Mouse (Mus musculus) frontal cortex, adult (tissue): ENCODE data around the gene Sgsm1.
"Not testable (repeated sequence)": the region's sequence is repeated elsewhere in the genome, so short reads cannot be mapped to it uniquely, and the experiment has no call there.

Experiments used
- ATAC-seq: cut with Nextera tagmentation; 2 replicates; pipeline ENCODE4 v1.9.2; 2017; ENCODE audit warnings: mild to moderate bottlenecking, moderate library complexity, mixed read lengths; ENCODE audit not compliant: low TSS enrichment

Sgsm1 gene

DNA sequence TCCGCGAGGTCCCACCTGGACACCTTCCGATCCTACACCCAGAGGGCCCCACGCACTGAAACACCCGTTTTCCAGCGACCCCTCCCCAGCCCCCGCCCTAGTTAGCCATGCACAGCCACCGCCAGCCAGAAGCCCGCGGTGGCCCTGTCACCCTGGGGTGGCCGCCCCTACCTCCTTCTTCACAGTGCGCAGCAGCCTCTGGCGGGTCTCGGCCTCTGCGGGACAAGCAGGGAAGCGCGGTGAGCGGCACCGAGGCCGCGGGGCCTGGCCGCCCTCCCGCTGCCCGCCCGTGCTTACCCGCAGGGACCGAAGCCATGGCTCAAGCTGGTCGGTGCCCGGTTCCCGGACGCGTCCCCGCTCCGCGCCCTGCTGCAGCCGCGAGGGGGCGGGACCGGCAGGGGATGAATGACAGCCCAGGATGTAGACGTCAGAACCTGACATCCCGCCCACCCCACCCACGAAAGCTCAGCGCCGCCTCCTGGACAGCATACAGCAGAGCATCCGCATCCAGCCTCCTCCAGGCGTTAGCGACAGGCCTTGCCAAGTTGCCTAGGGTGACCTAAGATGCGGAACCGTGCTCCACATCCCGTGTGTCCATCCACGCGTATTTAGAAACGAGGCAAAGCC lies at the start of gene Sgsm1:
Sgsm1 (minus strand) TSS at position 410 of the 627 bp plus-strand sequence.
- peak; percentile 51 for ATAC-seq

DNA sequence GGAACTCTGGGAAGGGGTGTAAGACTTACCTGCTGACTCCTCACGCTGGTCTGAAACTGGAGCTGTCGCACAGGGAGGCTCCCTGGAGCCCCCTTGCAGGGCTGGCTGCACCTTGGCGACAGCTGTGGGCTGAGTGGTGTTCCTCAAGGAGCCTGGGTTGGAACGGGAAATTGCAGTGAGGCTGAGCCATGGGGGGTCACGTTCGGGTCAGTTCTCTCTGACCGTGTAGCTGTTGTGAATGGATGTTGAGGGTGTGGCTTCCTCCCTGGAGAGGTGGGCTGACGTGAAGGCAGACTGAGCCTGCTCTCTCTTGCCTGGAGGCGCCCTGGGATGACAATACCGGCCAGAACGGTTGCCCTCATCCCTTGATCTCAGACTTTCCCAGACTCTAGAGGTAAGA lies 48.2 kb upstream of the Sgsm1 start:
- ATAC-seq, result no peak

DNA sequence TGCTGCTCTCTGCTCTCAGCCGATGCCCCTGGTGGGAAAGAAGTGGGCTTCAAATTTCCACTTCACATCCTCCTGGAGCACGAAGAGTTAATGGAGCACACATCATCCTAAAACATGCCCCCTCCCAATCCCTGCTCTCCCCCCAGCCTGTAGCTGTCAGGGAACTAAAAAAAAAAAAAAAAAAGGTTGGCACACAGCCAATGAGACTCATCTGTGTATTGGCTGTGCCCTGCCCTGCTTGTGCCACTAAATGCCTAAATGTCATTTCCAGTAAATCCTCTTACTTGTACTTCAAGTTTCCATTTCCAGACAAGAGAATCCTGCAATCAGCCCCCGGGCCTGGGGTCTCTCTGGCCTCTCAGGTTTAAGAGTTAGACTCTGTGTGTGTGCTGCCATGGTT lies 47.1 kb upstream of the Sgsm1 start:
- no peak for ATAC-seq

DNA sequence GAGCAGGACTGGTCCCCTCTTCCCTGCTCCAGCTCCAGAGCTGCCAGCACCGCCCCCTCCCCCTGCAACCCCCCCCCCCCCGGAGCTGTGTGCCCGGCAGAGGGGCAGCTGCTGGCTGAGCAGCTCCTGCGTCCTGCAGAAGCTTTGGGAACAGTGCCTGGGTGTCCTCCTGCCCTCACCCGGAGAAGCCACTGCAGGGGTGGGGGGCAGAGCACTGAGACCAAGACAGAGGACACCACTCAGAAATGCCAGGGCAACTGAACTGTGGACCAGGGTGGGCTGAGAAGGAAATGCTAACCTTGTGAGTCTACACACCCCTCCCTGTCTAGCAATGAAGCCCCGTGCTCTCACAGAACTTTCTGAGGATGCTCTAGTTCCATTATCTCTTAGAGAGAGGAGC lies 46.6 kb upstream of the Sgsm1 start, which contains the start of gene Aym1:
Aym1 (plus strand) TSS at position 109 of the 400 bp plus-strand sequence.
- ATAC-seq, result no peak

DNA sequence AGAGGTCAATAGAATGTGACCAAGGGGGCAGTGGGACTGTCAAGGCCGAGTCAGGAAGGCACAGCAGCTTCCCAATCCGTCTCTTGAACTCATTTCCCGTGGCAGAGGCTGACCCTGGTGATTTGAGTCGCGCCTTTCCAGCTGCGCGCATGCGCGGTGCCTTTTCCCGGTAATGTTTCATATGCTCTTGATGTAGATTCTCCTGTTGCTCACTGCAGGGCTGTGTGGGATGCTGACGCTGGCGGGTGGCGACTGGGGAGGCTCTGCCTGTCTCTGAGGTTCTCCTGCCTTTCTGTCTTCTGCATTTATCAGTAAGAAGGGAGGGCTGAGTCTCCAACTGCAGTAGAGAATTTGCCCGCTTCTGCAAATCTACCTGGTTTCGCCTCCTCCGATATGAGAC lies 43.7 kb upstream of the Sgsm1 start:
- peak; percentile 92 for ATAC-seq

DNA sequence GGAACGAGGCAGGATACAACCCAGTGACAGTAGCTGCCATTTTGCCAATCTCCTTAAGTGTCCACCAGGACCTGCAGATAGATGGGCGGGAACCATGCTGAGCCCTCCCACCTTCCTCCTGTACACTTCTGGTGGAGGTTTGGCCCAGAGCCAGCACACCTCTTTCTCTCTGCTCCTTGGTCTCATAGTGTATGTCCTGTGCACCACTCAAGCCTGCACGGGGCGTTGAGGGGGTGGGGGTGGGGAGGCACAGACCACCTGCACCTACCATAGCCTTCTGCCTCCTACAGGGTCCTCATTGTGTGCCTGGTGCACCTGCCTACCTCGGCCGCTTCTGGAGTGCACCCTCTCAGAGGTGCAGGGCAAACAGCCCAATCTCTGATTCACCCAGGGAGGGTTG lies 42.0 kb upstream of the Sgsm1 start:
- no peak for ATAC-seq

DNA sequence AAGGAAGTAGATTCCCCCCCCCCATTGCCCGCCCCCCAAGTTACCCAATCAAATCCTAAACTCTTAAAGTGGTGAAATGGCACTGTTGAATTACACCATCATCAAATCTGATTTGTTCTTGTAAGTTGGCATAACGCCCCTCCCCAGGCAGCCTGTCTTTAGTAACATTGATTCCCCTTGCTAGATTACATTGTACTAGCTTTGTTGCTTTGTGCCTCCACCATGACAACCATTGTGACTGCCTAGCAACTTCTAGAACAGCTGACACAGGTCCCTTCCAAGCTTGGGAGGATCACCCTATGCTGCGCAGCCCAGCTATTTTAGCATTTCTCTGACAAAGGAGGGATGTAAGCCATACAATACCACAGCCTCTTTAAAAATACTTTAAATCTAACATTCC lies 41.2 kb upstream of the Sgsm1 start:
- no peak for ATAC-seq

DNA sequence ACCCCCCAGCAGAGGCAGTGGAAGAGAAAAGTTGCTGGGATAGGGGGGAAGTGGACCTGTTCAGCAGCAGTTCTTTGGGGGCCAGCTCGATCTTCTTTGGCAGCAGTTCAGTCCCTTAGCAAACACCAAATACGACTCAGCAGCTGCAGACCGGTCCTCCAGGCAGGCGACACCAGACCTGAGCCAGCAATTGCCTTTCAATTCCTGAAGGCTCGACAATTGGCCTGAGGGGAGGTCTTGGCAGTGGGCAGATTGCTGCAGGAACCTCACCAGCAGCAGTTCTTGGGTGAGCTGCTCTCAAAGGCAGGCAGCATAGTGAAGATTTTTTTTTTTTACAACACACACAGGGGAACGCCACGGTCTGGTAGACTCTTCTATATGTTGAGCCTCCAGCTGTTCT lies 39.2 kb upstream of the Sgsm1 start:
- ATAC-seq, result no peak

DNA sequence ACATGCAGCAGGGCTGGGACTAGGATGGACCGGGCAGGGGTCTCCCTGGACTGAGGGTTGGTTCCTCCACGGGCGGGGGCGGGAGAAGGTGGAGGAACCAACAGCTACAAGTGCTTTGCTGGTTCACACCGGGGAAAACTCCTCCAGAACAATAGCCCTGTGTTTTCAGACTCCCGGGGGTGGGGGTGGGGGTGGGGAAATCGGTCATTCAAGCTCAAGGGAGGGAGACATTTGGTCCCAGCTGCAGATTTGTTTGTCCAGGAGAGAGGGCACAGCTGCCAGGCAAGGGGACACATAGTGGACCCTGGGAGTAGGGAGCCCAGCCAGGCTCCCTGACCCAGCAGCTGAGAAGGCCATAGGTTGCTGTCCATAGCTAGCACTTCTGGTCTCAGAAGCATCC lies 38.6 kb upstream of the Sgsm1 start:
- no peak for ATAC-seq

DNA sequence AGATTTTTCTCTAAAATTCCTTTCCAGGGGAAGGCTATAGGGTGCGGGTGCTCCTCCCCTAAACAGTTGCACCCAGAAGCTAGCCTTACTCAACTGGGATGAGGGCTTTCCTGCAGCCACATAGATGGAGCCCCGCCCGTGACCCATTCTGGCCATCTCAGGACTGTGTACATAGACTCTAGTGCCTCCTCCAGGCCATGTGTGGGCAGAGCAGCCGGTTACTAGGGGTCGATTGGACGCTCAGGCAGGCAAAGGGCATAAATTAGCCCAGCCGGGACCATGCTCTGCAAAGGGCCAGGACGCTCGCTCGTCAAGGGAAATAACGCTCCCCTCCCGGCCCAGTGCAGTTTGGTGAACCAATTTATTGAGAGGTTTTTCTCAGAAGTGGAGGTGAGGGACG lies 38.0 kb upstream of the Sgsm1 start:
- peak; percentile 36; the same call in 1 of the 2 replicates for ATAC-seq

DNA sequence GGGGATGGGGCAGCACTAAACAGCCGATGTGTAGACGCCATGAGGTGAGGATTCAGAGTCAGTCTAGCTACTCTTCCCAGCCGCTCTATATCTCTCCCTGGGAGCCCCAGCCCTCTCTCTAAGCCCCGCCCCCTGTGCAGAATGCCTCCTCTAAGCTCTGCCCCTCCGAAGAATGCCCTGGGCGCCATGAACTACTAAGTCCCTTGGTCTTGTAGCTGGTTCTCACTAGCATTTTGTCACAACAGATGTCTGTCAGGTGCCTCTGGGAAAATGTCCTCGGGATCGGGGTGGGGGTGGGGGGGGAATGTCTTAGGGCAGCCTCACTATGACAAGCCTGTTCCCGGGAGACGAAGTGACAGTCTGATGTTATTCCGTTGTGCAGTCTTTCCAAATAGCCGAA lies 37.0 kb upstream of the Sgsm1 start:
- ATAC-seq, result no peak

DNA sequence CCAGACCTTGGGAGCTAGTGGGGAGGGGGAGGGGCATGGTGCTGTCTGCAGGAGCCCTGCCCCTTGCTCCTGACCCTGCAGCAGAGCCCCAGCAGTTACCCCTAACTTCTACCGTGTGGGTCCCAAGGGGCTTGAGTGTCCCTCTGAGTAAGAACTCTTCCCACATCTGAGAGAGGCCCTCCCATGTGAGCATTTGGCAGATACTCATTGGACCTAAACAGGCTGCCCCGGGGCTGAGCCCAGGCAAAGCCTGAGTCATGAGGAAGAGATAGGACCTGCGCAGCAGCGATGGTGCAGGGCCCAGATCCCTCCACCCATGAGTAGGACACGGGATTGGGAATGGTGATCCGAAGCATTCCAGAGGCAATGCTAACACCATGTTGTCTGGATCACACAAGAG lies 36.1 kb upstream of the Sgsm1 start:
- not testable (repeated sequence) for ATAC-seq

DNA sequence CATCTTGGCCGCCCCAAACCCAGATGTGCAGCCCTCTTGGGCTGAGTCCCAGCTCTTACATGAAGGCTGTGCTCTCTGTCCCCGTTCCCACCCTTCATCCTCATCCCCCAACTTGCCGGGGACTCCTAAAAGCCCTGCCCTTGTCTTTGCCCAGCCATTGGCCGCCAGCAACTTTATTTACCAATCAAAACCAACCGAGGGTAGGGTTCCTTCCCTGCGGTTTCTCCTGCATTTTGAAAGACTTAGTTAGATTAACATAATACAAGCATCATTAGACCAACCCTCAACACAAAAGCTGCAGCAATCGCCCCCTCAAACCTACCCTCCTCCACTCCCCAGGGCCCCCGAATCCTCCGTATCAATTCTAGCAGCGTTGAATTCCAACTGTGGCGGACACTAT lies 35.2 kb upstream of the Sgsm1 start:
- no peak for ATAC-seq

DNA sequence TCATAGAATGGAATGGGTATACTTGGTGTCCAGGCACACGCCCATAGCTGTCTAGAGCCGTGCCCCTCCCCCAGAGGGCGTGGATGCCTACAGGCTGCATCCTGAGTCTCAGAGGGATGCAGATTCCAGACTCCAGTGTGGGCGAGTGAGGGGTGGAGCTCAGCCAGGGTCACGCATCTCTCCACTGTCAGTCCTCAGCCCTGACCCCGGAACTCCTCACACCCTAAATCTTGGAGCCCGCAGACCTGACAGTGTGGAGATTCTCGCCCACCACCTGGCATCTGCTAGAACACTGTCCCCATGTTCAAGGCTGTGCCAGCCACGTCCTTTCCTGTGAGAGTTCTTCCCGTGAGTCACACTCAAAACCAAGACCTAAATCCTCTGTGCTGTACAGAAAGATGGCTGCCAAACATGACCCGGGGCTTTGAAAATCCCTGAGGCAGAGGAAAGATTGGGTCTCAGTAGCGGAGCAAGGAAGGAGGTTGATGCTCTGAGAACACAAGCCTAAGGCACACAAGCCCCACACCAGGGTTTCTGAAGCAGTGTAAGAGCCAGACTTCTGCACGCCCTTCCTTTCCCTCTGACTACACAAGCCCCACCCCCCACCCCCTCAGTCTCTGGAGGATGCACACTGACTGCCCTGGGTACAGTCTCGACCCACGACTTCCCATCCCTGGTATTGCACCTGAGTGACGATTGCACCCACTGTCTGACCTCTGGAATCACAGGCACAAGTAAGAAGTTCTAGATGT lies 34.2 kb upstream of the Sgsm1 start:
- peak; percentile 56; the same call in 1 of the 2 replicates for ATAC-seq

DNA sequence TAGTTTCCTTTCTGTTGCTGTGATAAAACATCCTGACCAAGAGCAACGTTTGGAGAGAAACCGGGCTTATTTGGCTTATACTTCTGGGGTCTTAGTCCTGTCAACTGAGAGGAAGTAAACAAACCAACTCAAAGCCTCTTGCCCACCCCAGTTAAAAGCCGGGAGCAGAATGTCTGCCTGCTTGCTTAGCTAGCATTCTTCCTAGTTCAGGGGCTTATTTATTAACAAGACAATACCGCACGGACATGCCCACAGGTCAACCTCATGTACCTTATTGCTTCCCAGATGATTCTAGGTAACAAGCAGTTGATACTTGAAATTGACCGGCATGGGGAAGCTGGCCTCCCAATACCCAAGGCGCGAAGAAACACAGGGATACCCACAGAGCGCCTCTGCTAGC lies 25.7 kb upstream of the Sgsm1 start:
- ATAC-seq, result no peak

DNA sequence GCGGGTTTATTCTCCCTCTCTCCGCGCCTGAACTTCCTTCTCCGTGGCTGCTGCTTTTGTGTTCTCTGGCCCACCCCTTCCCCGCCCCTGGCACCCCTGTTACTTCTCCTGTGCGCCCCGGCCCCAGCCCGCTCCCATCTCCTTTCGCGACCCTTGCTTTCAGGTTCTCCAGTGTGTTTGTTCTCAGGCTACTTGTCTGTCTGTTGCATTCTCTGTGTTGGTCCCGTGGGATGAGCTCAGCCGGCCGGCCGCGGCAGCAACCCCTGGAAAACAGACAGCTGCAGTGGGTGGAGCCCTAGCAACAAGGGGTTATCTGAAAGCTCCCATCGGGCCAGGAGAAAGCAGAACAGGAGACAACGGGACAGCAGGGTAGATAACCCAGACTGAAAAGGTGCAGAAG lies 25.1 kb upstream of the Sgsm1 start:
- ATAC-seq, result no peak

DNA sequence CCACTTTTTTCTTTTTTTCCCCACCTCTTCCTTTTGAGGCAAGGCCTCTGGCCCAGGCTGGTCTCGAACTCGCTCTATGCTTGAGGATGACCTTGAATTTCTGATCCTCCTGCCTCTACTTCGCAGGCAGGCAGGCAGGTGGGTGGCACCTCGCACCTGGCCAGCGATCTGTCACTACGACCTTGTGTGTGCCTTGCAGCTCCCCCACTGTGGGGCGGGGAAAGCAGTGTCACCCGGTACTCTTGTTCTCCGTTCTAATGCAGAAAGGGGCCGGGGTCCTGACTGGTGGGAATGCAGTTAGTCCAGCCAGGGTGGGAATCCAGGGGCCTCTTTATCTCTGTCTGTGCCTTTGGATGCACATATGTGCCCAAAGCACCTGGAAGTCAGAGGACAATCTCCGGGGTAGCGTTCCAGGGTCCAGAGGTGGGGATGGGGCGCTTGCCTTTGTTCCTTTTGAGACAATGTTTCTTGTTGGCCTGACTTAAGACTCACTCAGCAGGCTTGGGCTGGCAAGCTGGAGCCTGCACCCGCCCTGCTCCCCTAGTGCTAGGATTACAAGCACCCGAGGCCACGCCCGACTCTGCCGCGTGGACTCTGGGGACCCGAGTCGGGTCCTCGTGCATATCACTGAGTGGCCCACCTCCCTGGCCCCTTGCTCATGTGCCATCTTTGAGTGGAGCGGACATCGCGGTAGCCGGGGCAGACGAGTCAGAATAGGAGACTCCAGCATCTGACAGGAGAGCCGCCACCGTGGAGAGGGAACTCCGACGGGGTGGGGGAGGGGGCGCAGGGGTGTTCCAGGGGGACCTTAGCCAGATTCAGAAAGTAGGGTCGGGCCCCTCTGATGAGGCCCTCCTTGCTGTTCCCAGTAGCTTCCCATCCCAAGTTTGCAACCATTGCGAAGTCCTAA lies 24.3 kb upstream of the Sgsm1 start:
- no peak for ATAC-seq

DNA sequence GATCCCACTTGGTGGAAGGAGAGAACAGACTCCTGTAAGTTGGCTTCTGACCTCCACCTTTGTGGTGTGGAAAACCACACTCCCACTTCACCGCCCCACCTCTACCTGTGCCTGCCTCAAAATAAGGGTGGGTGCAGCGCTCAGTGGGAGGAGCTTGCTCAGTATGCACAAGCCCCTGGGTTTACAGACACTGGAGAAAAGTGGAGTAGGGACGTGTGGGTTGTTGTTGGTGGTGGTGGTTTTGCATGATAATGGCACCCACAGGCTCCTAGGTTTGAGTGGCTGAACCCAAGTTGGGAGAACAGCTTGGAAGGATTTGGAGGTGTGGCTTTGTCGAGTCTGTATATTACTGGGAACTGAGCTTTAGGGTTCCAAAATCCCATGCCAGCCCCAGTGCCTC lies 22.3 kb upstream of the Sgsm1 start:
- ATAC-seq, result no peak

DNA sequence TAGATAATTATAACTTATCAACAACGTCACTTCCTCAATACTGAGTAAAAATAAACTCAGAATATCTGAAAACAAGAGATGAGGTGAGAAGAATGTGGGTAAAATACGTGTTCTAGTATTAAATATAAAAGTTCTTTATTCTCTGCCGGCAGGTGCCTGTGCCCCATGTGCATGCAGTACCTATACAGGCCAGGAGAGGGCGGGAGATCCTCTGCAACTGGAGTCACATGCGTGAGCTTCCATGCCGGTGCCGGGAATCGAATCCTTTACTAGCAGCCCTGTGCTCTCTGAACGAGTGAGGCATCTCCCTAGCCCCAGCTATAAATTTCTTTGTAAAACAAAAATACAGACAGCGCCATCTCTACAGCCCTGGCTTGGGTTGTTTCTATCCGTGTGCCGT lies 21.7 kb upstream of the Sgsm1 start:
- ATAC-seq, result no peak

DNA sequence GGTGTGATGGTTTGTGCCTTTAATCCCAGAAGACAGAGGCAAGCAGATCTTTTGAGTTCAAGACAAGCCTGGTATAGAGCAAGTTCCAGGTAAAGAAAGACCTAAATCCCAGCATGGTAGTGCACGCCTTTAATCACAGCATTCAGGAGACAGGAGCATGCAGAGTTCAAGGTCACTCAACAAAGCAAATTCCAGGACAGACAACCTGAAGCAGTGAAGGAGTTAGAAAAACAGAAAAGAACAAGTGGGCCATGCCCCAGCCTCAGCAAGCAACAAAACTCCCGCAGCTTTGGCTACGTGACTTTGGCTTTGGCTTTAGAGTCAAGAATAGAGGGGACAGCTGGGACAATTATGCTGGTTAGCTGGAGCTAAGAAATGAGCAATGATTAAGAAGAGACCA lies 19.6 kb upstream of the Sgsm1 start:
- ATAC-seq, result no peak

DNA sequence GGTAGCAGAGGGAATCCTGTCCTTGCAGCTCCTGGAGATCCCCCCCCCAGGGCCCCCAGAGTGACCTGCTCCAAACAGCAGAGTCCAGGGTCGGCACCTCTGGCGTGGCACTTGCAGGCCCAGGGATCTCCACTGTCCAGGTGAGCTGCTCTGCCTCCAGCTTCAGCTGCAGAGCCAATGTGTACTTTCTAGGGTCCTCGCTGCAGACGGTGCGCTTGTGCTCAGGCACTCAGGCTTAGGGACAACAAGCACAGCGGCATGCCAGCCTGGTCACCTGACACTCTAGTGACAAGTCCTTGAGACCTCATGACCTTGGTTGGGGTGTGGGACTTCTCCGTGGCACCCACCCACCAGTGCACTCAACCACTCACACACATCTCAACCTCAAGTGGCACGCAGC lies 18.9 kb upstream of the Sgsm1 start:
- ATAC-seq, result no peak

DNA sequence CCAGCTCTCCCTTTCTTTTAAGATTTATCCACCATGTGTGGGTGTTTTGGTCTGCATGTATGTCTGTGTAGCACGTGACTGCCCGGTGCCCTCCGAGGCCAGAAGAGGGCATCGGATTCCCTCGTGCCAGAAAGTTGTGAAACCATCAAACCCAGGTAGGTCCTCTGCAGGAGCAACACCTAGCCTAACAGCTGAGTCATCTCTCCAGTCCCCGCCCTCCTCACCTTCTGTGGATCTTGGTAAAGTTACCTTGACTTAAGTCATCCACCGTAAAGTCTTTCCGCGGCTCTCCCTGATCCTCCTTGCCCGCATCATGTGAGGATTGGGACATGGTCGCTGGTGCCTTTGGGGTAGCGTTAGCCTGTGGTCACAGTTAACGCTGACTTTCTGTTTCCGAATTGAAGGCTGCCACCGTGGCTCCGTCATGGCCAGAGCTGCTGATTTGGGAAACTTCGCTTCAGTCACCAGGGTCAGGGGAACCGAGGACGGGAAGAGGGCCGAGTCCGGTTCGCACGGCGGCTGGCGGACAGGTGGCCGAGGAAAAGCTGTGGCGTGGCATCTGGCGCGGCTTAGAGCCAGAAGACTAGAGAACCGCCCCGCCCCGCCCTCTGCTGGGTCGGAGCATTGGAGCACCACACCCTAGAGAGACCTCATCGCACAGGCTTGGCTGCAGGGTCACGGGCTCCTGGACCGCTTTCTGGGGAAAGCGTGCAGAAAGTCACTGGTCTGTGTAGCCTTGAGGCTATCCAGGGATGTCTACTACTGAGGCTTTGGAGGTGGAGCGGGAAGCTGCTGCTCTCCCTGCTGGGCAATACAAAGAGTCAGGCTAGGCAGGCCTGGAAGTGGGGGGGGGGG lies 13.4 kb upstream of the Sgsm1 start:
- ATAC-seq, result no peak; the same call in 1 of the 2 replicates
